Mouse (Mus musculus) brain, adult 10 weeks (tissue): ENCODE measurements around the gene Pirb. TPM values are rescaled to one million over a fixed set of nuclear protein-coding genes. Genes with fewer than 3 reads are reported as not detected.

ENCODE experiments used
- polyA plus RNA-seq: library from polyadenylated mRNA; stranded (reverse); fragments of 350-450 nt; fragmentation: Illumina TruSeq; extraction: RNeasy Lipid Tissue Mini Kit (QIAGEN cat#74804); gene quantifications from one replicate; pipeline ENCODE4 v1.2.3, GENCODE M21; 2015; ENCODE audit warnings: low read depth, low replicate concordance

Pirb gene
- 0.28 TPM for polyA plus RNA-seq

GRCm38 (mm10) chr7:3720268-3720667 is at the start of gene Pirb:
Pirb (minus strand) TSS chr7:3720391.

GRCm38 (mm10) chr7:3703879-3704441 is 16.2 kb downstream of the Pirb start, which contains the start of gene Rps9:
Rps9 (plus strand) TSS chr7:3703993.

GRCm38 (mm10) chr7:3692987-3693808 is 27.0 kb downstream of the Pirb start, which contains the start of gene Mboat7:
Mboat7 (minus strand) TSS chr7:3693523.

GRCm38 (mm10) chr7:3692382-3692986 is 27.7 kb downstream of the Pirb start, which contains the start of gene Tsen34:
Tsen34 (plus strand) TSS chr7:3692863.

GRCm38 (mm10) chr7:3677342-3677741 is 42.8 kb downstream of the Pirb start, which contains the start of gene Tmc4:
Tmc4 (minus strand) TSS chr7:3677553.

GRCm38 (mm10) chr7:3665215-3666114 is 54.7 kb downstream of the Pirb start, which contains the start of gene Leng1:
Leng1 (minus strand) TSS chr7:3665840.

Other genes starting within 250 kb of the Pirb start
- not detected for gene Tarm1, start 217.8 kb downstream of the Pirb start, polyA plus RNA-seq
- 1.7 TPM for gene Oscar, start 104.2 kb downstream of the Pirb start, polyA plus RNA-seq
- 620 TPM for gene Ndufa3, start 103.0 kb downstream of the Pirb start, polyA plus RNA-seq
- gene Tfpt, start 90.5 kb downstream of the Pirb start, polyA plus RNA-seq, result 40.2 TPM
- 72.0 TPM for gene Prpf31, start 90.4 kb downstream of the Pirb start, polyA plus RNA-seq
- gene Cnot3, start 75.1 kb downstream of the Pirb start, polyA plus RNA-seq, result 33.7 TPM
- gene Leng1, start 54.6 kb downstream of the Pirb start, polyA plus RNA-seq, result 7.5 TPM
- gene Tmc4, start 42.8 kb downstream of the Pirb start, polyA plus RNA-seq, result 8.5 TPM
- 86.0 TPM for gene Tsen34, start 27.5 kb downstream of the Pirb start, polyA plus RNA-seq
- 144 TPM for gene Mboat7, start 26.9 kb downstream of the Pirb start, polyA plus RNA-seq
- 900 TPM for gene Rps9, start 16.4 kb downstream of the Pirb start, polyA plus RNA-seq
- gene Gm15448, start 105.3 kb upstream of the Pirb start, polyA plus RNA-seq, result not detected
- gene Pira2, start 124.7 kb upstream of the Pirb start, polyA plus RNA-seq, result not detected
- gene Gm14548, start 177.7 kb upstream of the Pirb start, polyA plus RNA-seq, result not detected
- gene Lilra6, start 195.1 kb upstream of the Pirb start, polyA plus RNA-seq, result not detected